8 mouse cellular contexts compared by ENCODE assay signal in genomic region chr16:64748237-64748636, GRCm38 (mm10). TPM values are rescaled to one million over a fixed set of nuclear protein-coding genes. Genes with fewer than 3 reads are reported as not detected.
A peak's percentile ranks its signal among the peaks of the same experiment; 100 is the strongest.
DNase-seq lines count a peak whose midpoint lies in the region; ATAC-seq and TF ChIP-seq lines count a peak whose summit lies in the region.

No protein-coding gene starts in this region.

- DNase-seq in 416B (ENCODE audit: low read depth), result peak; percentile 82
- peak; percentile 57 for DNase-seq in c-Kit-positive CD71-positive TER-119-negative erythroid progenitor cells, embryonic 14.5 days (ENCODE audit: low read depth)
- peak; percentile 88 for DNase-seq in kidney, postnatal 10 days
- DNase-seq in liver, embryonic 14.5 days (ENCODE audit: low read depth in 3 of 3, low spot score in 3 of 3), result peak; percentile 7 to 26 (median 22)
- DNase-seq in ovary, postnatal 36 days (ENCODE audit: low spot score), result peak; percentile 62
- peak; percentile 84 for DNase-seq in thymus, postnatal 4 days

- no peaks in the 10 kb centered on the region for H3K4me1 ChIP-seq in forebrain, embryonic 12.5 days
- H3K4me1 ChIP-seq in liver, embryonic 14.5 days (replicated peaks; ENCODE audit: control insufficient read depth in 2 of 2, insufficient read depth in 2 of 2, low read length in 1 of 2), result no peaks in the 10 kb centered on the region

- TF ChIP-seq CTCF in liver, embryonic 14.5 days (IDR thresholded peaks at IDR 0.05; ENCODE audit: low read depth), result peak; percentile 85

- no peaks in the 10 kb centered on the region for H3K27me3 ChIP-seq in forebrain, embryonic 12.5 days
- no peaks in the 10 kb centered on the region for H3K27me3 ChIP-seq in liver, embryonic 14.5 days (ENCODE audit: control insufficient read depth, insufficient read depth, low read length)

- H3K9ac ChIP-seq in forebrain, embryonic 12.5 days, result no peak overlapping the region
- no peak overlapping the region for H3K9ac ChIP-seq in liver, embryonic 14.5 days (replicated peaks)

- H3K4me3 ChIP-seq in forebrain, embryonic 12.5 days (replicated peaks), result no peak overlapping the region
- no peak overlapping the region for H3K4me3 ChIP-seq in liver, embryonic 14.5 days (ENCODE audit: insufficient read depth in 1 of 2, low read depth in 2 of 2, low read length in 2 of 2)

- no peak for TF ChIP-seq EP300 in liver, embryonic 14.5 days (IDR thresholded peaks at IDR 0.05; ENCODE audit: low read depth)

- no peak overlapping the region for H3K4me2 ChIP-seq in forebrain, embryonic 12.5 days
- H3K4me2 ChIP-seq in liver, embryonic 14.5 days (ENCODE audit: low read depth), result no peak overlapping the region

- H3K36me3 ChIP-seq in forebrain, embryonic 12.5 days (replicated peaks), result no peaks in the 10 kb centered on the region
- no peaks in the 10 kb centered on the region for H3K36me3 ChIP-seq in liver, embryonic 14.5 days (replicated peaks; ENCODE audit: control insufficient read depth, insufficient read depth, low read depth)

- 11% methylated on average over 10 of the region's 10 CpGs for WGBS in forebrain, embryonic 12.5 days
- 8% methylated on average over 10 of the region's 10 CpGs for WGBS in liver, embryonic 14.5 days (ENCODE audit: insufficient replicate concordance)

- ATAC-seq in CD4-positive, CD25-positive, alpha-beta regulatory T cell, adult 4 months, result peak; percentile 80
- ATAC-seq in forebrain, embryonic 12.5 days (ENCODE audit: low FRiP score), result peak; percentile 54; the same call in 1 of the 2 replicates
- ATAC-seq in liver, embryonic 14.5 days (ENCODE audit: insufficient read depth), result no peak

- no peaks in the 10 kb centered on the region for H3K9me3 ChIP-seq in forebrain, embryonic 12.5 days
- H3K9me3 ChIP-seq in liver, embryonic 14.5 days (ENCODE audit: control insufficient read depth, low read length), result no peaks in the 10 kb centered on the region

- H3K27ac ChIP-seq in forebrain, embryonic 12.5 days, result no peak overlapping the region
- H3K27ac ChIP-seq in liver, embryonic 14.5 days, result no peak overlapping the region

RNA-seq across cellular contexts. Expression of gene 4930453N24Rik, which starts 22.7 kb away (rescaled TPM):
- 10 to 100 TPM; 12.3 to 21.5 TPM for polyA plus RNA-seq in CD4-positive, CD25-positive, alpha-beta regulatory T cell, adult 4 months (2017; shearing (Covaris generic))
- 28.4 and 29.7 TPM in 2 replicates for polyA plus RNA-seq in forebrain, embryonic 12.5 days (2016; fragmentation: Nextera tagmentation; extraction: Ambion mirVana)
- 2.5 and 6.3 TPM in 2 replicates for polyA plus RNA-seq in liver, embryonic 14.5 days (2012; rRNA removed)
- 12.0 and 12.4 TPM in 2 replicates for polyA plus RNA-seq in liver, embryonic 14.5 days (2014; fragmentation: Nextera tagmentation; extraction: Ambion mirVana)

Comparison
In these comparisons a context has a peak if more than half of its experiments do, and no peak if none do; other contexts are left out.
1. DNase-seq: peak in every context shown above with its lines; median percentile 88 in kidney, postnatal 10 days; 84 in thymus, postnatal 4 days; 82 in 416B; 62 in ovary, postnatal 36 days; 57 in c-Kit-positive CD71-positive TER-119-negative erythroid progenitor cells, embryonic 14.5 days; 22 in liver, embryonic 14.5 days.